Mouse (Mus musculus) gastrocnemius, adult 8-10 months (tissue): ENCODE measurements around the gene Dst. TPM values are rescaled to one million over a fixed set of nuclear protein-coding genes. Genes with fewer than 3 reads are reported as not detected.
A peak's percentile ranks its signal among the peaks of the same experiment; 100 is the strongest.

Source experiments
- DNase-seq, 2 experiments: peaks; one replicate each; pipeline ENCODE4 v3.0.0; 2022; ENCODE audit warnings: low spot score in 2 of 2
- total RNA-seq, 4 experiments: library from RNA; stranded (reverse); gene quantifications; 2 replicates each; pipeline ENCODE4 v1.2.4; 2022

Gene Dst
- total RNA-seq, 4 experiments from 2014 or later: 270 to 449 (median 334) TPM

DNA sequence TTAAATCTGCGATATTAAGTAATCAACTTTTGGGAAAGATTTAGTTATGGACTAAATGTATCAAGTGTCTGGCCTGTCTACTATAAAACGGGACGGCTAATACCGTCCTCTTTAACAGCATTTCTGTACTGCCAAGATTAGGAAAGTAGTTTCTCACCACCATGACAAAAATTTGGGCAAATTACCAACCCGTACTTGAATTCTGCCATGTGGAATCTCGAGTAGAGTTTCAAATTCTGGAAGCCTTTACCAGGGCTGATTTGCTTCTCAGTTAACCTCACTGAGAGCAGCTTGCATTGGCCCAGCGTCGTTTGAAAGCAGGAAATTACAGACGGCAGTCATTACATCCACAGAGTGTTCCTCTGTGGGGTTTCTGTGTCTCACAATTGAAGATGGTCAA, 310.8 kb downstream of the Dst start:
- DNase-seq: no peak

DNA sequence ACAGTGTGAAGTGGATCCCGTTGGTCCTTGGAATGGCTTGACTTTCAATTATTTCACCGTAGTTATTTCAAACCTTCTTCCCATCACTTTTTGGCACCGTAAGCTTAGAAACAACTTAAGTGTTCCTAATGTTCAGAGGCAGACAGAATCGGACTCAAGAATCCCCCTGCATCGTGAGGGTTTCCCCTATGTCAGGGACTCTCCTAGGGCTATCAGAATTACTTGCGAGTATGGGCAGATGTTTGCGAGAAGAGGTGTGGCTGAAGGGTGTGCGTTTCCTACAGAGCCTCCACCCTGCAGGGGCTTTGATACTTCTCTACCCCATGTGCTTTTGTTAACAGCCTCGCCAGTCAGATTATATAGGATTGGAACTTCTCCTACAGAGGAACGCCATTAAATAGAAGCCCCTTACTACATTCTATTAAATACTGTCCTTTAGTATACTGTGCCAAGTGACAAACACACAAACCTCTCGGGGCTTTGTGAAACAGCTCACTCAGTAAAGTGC, 312.1 kb downstream of the Dst start:
- no peak for DNase-seq

DNA sequence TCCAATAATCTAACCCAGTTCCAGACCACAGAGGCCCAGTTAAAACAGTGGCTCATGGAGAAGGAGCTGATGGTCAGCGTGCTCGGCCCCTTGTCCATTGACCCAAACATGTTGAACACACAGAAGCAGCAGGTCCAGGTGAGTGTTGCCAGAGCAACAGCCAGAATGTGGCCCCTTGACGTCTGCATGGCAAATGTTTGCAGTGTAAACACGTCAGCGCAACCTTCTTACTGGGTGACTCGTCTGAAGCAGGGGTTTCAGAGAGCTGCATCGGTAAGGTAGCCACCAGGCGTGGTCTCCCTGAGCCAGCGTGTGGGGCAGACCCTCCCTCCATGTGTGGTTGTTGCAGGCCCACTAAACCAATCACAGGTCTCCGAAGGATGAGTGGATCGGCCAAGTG, 315.8 kb downstream of the Dst start:
- DNase-seq: no peak

DNA sequence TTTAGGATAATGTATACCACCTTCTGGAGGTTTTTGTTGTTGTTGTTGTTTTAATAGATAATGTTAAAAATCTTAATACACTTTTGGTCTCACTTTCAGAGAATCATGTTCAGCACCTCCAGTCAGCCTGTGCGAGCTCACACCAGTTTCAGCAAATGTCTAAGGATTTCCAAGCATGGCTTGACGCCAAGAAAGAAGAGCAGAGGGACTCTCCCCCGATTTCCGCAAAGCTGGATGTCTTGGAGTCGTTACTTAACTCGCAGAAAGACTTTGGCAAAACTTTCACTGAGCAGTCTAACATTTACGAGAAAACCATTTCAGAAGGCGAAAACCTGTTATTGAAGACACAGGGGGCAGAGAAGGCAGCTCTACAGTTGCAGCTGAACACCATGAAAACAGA, 319.7 kb downstream of the Dst start:
- no peak for DNase-seq

DNA sequence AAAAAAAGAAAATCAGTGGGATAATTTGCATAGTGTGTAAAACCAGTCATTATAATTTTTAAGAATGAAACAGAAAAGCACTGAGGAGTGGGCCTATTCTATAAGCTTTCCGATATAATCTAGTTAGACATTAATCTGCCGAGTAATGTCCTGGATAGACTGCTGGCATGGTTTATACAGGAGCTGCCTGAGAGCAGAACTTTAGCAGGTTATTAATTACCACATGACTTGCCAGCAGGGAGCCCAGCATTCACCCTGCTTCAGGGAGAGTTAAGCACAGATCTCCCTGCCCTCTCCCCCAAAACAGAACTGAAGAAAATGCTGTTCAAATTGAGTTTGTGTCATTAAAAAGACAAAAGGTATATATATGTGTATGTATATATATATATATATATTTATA, 323.0 kb downstream of the Dst start:
- no peak for DNase-seq

DNA sequence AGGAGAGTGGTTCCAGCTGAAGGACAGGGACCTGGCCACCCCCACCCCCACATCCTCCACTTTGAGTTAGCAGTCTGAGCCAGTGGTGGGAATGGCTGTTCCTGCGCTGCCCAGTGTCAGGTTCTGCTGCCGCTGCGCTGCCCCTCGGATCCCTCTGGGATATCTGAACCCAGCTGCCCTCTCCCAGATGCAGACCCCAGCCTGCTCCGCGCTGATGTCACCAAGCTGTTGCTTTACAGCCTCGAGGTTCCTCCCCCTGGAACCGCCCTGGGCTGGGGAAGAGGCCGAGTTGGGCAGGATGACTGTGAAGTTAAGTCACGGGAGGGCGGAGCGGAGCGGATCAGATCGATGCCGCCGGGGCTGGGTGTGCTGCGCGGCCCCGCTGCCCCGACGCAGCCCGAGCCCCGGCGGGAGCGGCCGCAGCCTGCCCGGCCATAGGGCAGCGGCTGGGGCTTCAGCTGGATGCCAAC, 328.3 kb downstream of the Dst start:
- DNase-seq: peak; percentile 53 to 58

DNA sequence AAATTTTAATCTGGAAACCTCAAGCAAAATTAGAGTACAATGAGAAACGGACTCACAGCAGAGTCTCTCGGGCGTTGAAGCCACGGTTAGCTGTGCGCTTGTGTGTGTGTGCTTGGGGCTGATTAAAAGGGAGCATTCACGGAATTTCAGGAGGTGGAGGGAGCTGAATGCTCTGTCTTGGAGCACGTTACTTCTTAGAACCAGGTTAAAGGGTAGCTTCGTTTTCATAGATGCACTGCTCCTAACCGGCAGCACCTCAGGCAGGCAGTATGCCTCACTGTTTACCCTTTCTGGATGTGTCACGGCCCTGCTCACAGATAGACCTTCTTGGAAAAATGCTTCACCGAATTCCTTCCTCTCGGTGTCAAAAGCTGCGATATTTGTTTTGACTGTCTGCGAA, 329.2 kb downstream of the Dst start:
- no peak for DNase-seq

DNA sequence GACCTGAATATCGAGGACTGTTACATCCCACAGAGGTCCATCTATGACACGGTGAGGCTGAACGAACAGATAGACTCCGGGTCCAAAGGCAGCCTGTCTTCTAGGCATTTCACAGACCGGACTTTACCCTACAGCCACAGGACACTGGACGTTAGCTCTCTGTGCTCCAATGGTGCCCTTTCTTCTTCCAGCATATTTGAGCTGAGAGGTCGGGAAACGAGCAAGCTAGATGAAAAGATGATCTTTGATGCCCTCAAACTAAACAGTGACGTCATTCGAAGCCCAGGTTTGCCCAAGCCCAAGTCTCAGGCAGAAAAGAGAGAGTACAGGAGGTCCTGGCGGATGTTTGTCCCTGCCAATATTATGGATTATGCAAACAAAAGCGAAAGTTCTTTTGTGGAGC, 329.7 kb downstream of the Dst start:
- DNase-seq: no peak

DNA sequence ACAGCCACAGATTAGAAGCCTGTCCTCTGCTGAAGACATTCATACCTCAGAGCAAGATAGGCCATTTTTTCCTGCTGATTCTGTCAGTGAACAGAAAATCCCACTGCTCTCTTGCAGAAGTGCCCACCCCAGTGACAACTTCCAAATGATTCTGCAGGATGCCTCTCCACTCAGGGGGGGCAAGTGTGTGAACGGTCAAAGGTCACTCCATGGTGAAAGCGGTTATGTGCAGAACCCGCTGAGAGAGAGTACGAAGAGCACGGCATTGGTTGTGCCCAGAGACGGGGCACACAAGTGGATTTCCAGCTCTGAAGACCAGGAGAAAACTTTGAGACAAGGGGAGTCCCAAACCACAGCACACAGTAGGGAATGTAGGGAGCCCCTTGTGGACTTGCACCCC, 330.2 kb downstream of the Dst start:
- no peak for DNase-seq

DNA sequence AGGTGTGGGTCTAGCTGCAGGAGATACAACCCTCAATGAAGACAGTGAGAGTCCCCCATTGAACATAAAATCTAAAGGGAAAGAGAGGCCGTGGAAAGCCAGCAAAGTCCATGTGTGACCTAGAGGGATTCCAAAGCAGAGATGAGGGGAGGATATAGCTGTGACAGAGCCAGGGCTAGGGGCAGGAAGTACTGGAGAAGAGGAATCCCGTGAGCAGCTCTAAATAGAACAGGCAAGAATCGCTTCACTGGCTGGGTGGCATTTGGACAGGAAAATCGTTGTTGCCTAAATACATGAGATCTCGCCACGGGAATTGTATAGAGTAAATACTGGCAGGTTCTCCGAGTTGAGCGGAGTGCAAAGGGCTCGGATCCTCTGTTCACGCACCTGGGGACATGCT, 336.7 kb downstream of the Dst start:
- DNase-seq: no peak

DNA sequence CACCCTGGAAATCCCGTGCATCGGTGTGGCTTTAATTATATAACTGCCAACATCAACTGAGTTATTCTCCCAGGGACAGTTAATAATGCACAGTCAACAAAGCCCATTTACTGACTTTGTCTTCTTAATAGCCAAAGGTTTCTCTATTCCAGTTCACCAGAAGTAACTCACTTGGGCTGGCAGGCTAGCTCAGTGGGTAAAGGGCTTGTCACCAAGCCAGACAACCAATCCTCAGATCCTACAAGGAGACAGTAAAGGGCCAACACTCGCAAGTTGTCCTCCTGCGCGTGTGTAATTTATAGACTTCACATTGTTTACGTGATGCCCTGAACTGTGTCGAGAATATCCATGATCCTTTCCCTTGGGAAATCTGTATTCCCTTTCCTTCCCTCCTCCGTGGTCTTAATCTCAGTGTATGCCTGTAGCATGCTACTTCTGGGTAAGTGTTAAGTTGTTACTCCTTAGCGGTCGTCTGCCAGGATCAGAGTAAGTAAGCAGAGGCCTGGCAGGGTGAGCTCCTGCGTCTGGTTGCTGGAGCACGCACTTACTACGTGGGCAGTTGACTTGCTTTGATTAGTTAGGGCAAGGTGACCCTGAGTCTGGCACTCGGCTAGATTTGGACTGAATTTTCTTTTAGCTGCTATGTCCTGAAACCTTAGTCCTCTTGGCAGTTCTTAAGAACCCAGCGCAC, 338.1 kb downstream of the Dst start:
- peak; percentile 29 to 59 for DNase-seq

DNA sequence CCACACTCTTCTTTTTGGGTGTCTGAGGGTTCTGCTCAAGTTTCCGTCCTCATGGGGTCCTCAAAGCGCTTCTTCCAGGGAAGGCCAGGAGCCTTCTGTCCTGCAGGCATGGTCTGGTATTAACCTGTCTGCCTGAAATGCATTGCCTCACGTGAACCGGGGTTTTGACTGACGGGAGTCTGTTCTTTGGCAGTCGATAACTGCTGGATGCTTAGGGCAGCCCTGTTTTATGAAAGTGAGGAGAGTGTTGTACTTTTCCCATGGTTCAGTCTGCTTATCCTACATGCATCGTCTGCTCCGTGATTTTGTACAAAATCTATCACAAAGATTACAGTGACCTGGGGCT, 338.6 kb downstream of the Dst start:
- DNase-seq: no peak

DNA sequence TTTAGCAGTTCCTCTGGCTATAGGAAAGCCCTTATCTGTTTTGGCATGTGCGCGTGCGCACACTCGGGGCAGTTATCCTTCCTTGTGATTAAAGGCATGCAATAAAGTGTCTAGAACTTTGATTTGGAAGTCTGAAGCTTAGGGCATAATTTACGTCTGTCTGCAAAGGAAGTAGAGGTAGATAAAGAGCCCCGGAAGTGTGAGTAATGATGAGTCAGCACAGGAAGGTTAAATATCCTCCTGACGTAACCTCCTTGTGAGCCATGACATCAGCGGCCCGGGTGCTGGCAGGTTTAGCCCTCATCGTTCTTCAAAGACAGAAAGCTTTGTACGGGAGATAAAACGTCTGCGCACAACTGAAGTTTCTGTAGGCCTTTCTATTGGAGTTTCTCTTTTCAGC, 343.1 kb downstream of the Dst start:
- DNase-seq: no peak

DNA sequence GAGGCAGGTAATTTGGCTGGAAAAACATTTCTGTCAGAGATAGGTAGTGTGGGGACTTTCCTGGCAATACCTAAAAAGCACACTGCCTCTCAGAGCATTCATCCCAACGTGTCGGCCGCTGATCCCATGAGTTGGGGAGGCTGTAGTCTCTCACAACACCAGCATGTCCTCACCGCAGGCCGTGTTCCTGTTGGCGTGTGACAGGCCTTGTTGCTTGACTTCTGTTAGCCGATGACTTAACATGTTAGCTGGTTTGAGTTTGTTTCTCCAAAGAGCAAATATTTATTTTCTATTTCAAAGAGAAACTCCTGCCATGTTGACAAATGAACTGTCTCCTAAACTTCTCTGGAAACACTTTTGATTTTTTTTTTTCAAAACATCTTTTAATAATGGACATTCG, 344.2 kb downstream of the Dst start:
- no peak for DNase-seq

DNA sequence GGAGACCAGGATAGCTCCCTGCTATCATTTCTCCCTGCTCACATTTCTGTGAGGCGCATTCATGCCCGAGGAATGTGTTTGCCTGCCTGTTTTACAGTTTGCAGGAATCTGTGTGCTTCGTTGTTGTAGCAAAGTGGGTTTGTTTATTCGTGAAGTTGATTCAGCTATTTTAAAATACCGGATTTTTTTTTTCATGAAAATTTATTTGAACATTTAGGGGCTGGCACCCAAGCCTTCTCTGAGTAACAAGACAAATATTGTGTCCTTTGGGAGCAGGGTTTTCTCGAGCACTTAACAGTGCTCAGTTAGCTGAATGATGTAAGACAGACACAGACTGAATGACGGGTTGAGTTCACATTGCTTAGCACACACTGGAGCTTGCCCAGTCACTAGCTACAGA, 345.9 kb downstream of the Dst start:
- DNase-seq: no peak

DNA sequence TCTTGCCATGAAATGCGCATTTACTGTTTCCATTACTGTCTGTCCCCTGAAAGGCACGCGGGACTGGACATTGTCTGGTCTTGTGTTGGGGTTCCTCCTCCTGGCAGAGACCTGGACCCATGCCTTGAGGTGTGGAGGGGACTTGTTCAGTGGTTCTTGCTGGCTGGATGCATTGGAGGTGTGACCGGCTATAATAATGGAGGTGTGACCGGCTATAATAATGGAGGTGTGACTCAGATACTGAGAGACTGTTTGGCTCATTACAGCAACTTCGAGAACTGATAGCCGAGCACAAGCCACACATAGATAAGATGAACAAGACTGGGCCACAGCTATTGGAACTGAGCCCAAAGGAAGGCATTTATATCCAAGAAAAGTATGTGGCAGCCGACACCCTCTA, 351.9 kb downstream of the Dst start:
- no peak for DNase-seq

DNA sequence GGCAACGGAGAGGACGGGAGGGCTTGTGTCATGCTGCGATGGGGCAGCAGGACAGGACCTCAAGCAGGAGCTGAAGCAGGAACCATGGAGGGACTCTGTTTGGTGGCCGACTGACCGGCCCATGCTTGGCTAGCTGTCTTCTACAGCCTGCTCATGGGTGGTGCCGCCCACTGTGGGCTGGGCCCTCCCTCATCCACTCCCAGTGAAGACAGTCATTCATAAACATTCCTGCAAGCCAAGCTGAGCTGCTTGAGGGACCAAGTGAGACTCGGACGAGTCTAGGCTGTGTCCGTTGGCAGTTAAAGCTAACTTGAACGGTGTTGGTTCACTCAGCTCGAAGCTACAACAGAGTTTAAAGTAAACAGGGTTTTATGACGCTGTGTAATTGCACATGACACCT, 353.0 kb downstream of the Dst start:
- DNase-seq: no peak

DNA sequence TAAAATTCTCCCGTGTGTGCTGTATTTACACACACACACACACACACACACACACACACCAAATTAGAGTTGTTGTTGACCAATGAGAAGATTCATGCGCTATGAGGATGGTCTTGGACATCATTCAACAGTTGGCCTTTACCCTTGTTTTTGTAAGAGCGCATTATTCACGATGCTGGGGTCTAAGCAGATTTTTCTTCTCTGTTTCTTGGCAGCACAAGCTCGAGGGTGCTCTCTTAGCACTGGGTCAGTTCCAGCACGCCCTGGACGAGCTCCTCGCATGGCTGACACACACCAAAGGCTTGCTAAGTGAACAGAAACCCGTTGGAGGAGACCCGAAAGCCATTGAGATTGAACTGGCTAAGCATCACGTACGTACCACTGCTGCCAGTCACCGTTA, 360.5 kb downstream of the Dst start:
- no peak for DNase-seq

DNA sequence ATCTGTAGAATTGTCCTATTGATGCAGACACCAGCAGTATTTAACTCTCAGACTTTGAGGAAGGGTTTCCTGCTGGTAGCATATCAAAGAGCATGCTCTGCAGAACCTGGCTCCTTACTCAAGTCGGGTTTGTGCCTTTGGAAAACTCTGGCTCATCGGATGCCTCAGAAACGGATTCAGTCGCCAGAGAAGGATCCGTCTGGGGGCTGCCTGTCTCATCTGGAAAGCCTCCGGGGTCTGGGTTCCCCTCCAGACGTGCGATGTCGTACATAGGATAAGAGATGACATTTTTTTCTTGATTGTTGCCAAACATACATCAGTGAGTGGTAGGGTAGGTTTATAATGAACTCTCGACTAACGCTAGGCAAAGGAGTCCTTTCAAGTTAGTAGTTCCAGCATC, 361.6 kb downstream of the Dst start:
- no peak for DNase-seq

DNA sequence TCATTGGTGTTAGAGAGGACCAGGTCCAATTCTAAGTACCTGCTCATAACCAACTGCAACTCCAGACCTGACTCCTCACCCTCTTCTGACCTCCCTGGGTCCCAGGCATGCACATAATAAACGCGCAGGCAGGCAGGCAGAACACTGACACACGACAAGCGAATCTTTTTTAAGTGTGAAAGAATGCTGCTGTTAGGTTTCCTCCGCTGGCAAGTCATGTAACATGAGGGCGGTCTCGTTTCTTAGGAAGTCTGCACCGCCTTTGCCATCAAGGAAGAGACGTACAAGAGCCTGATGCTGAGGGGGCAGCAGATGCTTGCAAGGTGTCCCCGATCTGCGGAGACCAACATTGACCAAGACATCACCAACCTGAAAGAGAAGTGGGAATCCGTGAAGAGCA, 365.9 kb downstream of the Dst start:
- DNase-seq: no peak

DNA sequence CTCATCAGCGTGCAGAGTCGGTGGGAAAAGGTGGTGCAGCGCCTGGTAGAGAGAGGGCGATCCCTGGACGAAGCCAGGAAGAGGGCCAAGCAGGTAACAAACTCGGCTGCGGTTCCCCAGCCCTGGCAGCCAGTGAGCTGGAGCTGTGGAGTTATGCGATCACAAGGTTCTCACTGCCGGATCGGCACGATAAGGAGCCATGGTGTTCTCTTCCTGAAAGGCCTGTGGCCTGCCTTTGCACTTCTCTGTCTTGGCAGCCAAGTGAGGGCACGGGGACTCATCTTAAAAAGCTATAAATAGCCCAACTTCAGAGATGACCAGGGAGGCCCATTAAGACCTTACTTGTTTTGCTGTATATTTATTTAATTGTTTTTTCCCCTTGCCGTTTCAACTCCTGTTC, 367.8 kb downstream of the Dst start:
- no peak for DNase-seq

DNA sequence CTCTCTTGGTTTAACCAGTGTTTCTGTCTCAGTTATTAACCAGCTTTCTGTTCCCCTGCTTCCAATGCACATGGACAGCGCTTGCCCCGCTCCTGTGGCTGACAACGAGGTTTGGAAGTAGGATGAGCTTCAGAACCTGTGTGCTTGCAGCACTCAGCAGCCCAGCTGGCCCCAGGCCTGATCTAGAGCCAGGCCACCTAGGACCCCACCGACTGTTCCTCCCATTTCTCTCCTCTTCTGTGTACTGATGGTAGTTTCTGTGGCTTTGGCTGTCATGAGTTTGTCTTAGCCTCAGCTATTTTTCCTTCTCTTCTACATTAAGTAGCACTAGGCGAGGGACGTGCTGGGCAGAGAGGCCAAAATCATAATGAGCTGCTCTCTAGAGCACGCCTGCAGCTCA, 368.7 kb downstream of the Dst start:
- no peak for DNase-seq

DNA sequence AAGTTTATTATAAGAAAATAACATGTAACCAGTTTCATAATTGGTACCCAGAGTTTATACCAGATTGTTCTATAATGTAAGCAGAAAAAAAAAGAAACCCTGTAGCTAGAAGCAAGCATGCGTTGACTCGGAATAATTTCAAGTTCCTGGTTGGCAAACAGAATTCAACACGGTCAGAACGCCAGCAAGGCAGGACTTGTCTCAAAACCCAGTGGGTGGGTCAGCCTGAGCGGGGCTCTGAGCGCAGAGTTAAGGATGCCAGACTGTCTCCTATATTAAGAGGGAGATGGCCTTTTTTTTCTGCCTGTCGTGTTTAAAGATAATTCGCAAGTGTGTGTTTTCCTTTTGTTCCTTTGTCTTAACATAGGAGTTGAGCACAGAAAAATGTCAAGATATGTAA, 369.2 kb downstream of the Dst start:
- DNase-seq: no peak

DNA sequence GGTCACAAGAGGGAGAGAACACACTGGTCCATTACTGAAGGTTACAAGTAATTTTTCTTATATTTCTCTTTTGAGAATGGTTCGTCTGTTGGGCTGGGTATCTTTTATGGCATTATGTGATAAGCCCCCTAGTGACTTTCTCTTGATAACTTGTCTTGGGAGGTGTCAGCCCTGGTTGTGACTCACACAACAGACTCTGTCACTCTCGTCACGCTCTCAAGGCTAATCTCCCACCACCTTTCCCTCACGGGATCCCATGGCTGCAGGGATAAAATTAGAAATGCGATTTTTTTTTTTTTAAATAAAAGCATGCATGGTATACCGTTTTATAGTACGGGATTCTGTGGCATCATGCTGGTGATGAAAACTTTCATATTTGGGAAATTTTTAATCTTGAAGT, 375.5 kb downstream of the Dst start:
- no peak for DNase-seq
